9 mouse cellular contexts compared by ENCODE assay signal in the genomic region with DNA sequence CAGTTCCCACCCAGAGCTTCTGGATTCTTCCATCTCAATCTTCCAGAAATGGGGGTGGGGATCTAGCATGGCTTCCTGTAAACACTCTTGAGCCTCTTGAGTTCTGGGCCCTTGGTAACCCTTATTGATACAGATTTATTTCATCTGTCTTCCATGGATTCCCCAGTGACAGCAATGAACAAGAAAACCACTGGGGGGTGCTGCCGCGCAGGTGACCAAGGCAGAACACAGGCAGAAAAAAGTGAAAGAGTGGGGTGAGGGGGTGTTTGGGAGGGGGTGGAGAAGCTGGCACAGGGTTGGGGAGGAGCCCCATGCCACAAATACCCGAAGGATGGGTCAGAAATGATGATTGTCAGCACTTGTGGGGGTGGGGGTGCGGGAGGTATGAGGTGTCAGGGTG. TPM values are rescaled to one million over a fixed set of nuclear protein-coding genes. Genes with fewer than 3 reads are reported as not detected.
DNase-seq lines count a peak whose midpoint lies in the region; ATAC-seq and TF ChIP-seq lines count a peak whose summit lies in the region.
"Had no signal": no experiment of that assay in that cellular context is flagged by ENCODE, and none has a peak within 500 bp of the region (broad histone marks: within the 10 kb centered on the region; RNA-seq: fewer than 3 reads in every experiment).

No protein-coding gene starts in this region.

- H3K9ac ChIP-seq in hindbrain, embryonic 13.5 days: no peak overlapping the region
- H3K9ac ChIP-seq: embryonic facial prominence, embryonic 13.5 days had no signal

- 23% methylated on average over 4 of the region's 4 CpGs for WGBS in hindbrain, embryonic 13.5 days

- peaks cover 46% of the 10 kb centered on the region for H3K27me3 ChIP-seq in G1E (ENCODE audit: insufficient read depth, low read length)
- no peaks in the 10 kb centered on the region for H3K27me3 ChIP-seq in hindbrain, embryonic 13.5 days
- H3K27me3 ChIP-seq: embryonic facial prominence, embryonic 13.5 days had no signal

- H3K4me1 ChIP-seq in G1E (ENCODE audit: insufficient read depth, low read depth, low read length): peaks cover 13% of the 10 kb centered on the region
- peaks cover 48% of the 10 kb centered on the region for H3K4me1 ChIP-seq in hindbrain, embryonic 13.5 days (replicated peaks)

- no peaks in the 10 kb centered on the region for H3K9me3 ChIP-seq in G1E (replicated peaks)
- no peaks in the 10 kb centered on the region for H3K9me3 ChIP-seq in hindbrain, embryonic 13.5 days
- H3K9me3 ChIP-seq: embryonic facial prominence, embryonic 13.5 days had no signal

- TF ChIP-seq CTCF in G1E (IDR thresholded peaks at IDR 0.05; ENCODE audit: low read depth, low read length): peak; percentile 16; the same call in 1 of the 2 replicates
- peak; percentile 59; the same call in 1 of the 2 replicates for TF ChIP-seq CTCF in brain, embryonic 14.5 days (IDR thresholded peaks at IDR 0.05; ENCODE audit: borderline replicate concordance, extremely low read depth, insufficient read depth, insufficient read length)

- no peak for TF ChIP-seq POLR2A in brain, embryonic 14.5 days (IDR thresholded peaks at IDR 0.05; ENCODE audit: borderline replicate concordance, extremely low read depth, insufficient read depth, insufficient read length, poor library complexity, severe bottlenecking)

- H3K27ac ChIP-seq in hindbrain, embryonic 13.5 days: 0 out of 2 replicates have a peak overlapping the region, but pooled peaks have one; percentile 5

- ATAC-seq in G1E (ENCODE audit: extremely low read depth, insufficient number of reproducible peaks, low FRiP score, poor library complexity, severe bottlenecking): no peak
- ATAC-seq in hindbrain, embryonic 13.5 days (ENCODE audit: low FRiP score): no peak
- peak; percentile 51 for ATAC-seq in megakaryocyte-erythroid progenitor cell, adult 5-6 weeks (replicated peaks; ENCODE audit: low FRiP score, low TSS enrichment, poor library complexity, severe bottlenecking)

- H3K4me2 ChIP-seq in hindbrain, embryonic 13.5 days: no peak overlapping the region

- DNase-seq in left cerebral cortex, adult 18-20 months (ENCODE audit: low spot score in 2 of 2): peak; percentile 50 to 51
- no peak for DNase-seq in left cerebral cortex, adult 8-10 months (ENCODE audit: low spot score in 2 of 2)
- peak; percentile 61 for DNase-seq in G1E (ENCODE audit: low spot score)
- peak; percentile 65 for DNase-seq in brain, embryonic 14.5 days (ENCODE audit: low read depth)
- DNase-seq in yolk sac, embryonic 10.5 days (ENCODE audit: low spot score): peak; percentile 32
- no peak for DNase-seq in ovary, postnatal 10 days (ENCODE audit: low spot score)

- H3K36me3 ChIP-seq in G1E (replicated peaks): no peaks in the 10 kb centered on the region
- H3K36me3 ChIP-seq in hindbrain, embryonic 13.5 days: no peaks in the 10 kb centered on the region
- H3K36me3 ChIP-seq: embryonic facial prominence, embryonic 13.5 days had no signal

- H3K4me3 ChIP-seq in G1E (ENCODE audit: low read depth, low read length): no peak overlapping the region
- H3K4me3 ChIP-seq in hindbrain, embryonic 13.5 days: no peak overlapping the region
- H3K4me3 ChIP-seq: embryonic facial prominence, embryonic 13.5 days had no signal

RNA-seq across cellular contexts. Expression of a gene that starts 1.4 kb away (rescaled TPM):
- 10 to 100 TPM; 49.0 to 51.5 TPM for total RNA-seq in left cerebral cortex, adult 18-20 months (2021)
- 10 to 100 TPM; 62.0 to 76.7 (median 65.9) TPM for total RNA-seq in left cerebral cortex, adult 8-10 months (2022)
- total RNA-seq in G1E (2014; fragmentation: Nextera tagmentation) (not detected in 2 replicates), G1E (2017) (0.06 TPM in 1 of 2 replicates, not detected in the other)
- 0.04 and 0.06 TPM in 2 replicates for polyA plus RNA-seq in G1E (2012)
- 99.6 and 112 TPM in 2 replicates for polyA plus RNA-seq in brain, embryonic 14.5 days (2012; rRNA removed)
- polyA plus RNA-seq in hindbrain, embryonic 13.5 days (2015; fragmentation: Nextera tagmentation; extraction: Ambion mirVana): 128 and 140 TPM in 2 replicates
- not detected in 2 replicates for total RNA-seq in megakaryocyte-erythroid progenitor cell, adult 5-6 weeks (2014; fragmentation: Nextera tagmentation)
- not detected in 2 replicates for total RNA-seq in megakaryocyte-erythroid progenitor cell, adult 5-6 weeks (2017)

RNA-seq across cellular contexts. Expression of a gene that starts 32.3 kb away (rescaled TPM):
- total RNA-seq in left cerebral cortex, adult 18-20 months (2021): 10 to 100 TPM; 26.7 to 37.5 TPM
- 10 to 100 TPM; 27.6 to 36.9 (median 31.2) TPM for total RNA-seq in left cerebral cortex, adult 8-10 months (2022)
- 33.4 and 45.3 TPM in 2 replicates for total RNA-seq in G1E (2014; fragmentation: Nextera tagmentation)
- 22.7 and 29.5 TPM in 2 replicates for total RNA-seq in G1E (2017)
- 26.4 and 27.1 TPM in 2 replicates for polyA plus RNA-seq in G1E (2012)
- polyA plus RNA-seq in brain, embryonic 14.5 days (2012; rRNA removed): 28.8 and 40.8 TPM in 2 replicates
- polyA plus RNA-seq in hindbrain, embryonic 13.5 days (2015; fragmentation: Nextera tagmentation; extraction: Ambion mirVana): 27.6 and 29.2 TPM in 2 replicates
- 30.3 and 52.4 TPM in 2 replicates for total RNA-seq in megakaryocyte-erythroid progenitor cell, adult 5-6 weeks (2014; fragmentation: Nextera tagmentation)
- 35.0 and 40.6 TPM in 2 replicates for total RNA-seq in megakaryocyte-erythroid progenitor cell, adult 5-6 weeks (2017)

RNA-seq across cellular contexts. Expression of a gene that starts 38.4 kb away (rescaled TPM):
- total RNA-seq in left cerebral cortex, adult 18-20 months (2021): 10 to 100 TPM; 34.3 to 35.1 TPM
- 10 to 100 TPM; 28.3 to 41.6 (median 38.0) TPM for total RNA-seq in left cerebral cortex, adult 8-10 months (2022)
- total RNA-seq in G1E (2014; fragmentation: Nextera tagmentation): 23.8 and 24.6 TPM in 2 replicates
- total RNA-seq in G1E (2017): 10.8 and 11.0 TPM in 2 replicates
- polyA plus RNA-seq in G1E (2012): 93.9 and 135 TPM in 2 replicates
- polyA plus RNA-seq in brain, embryonic 14.5 days (2012; rRNA removed): 36.8 and 40.6 TPM in 2 replicates
- 11.8 and 14.0 TPM in 2 replicates for polyA plus RNA-seq in hindbrain, embryonic 13.5 days (2015; fragmentation: Nextera tagmentation; extraction: Ambion mirVana)
- 32.5 and 44.2 TPM in 2 replicates for total RNA-seq in megakaryocyte-erythroid progenitor cell, adult 5-6 weeks (2014; fragmentation: Nextera tagmentation)
- total RNA-seq in megakaryocyte-erythroid progenitor cell, adult 5-6 weeks (2017): 8.3 and 19.1 TPM in 2 replicates

Comparison
In these comparisons a context has a peak if more than half of its experiments do, and no peak if none do; other contexts are left out.
1. DNase-seq: peak in left cerebral cortex, adult 18-20 months (2 of 2), G1E (single experiment), brain, embryonic 14.5 days (single experiment) and yolk sac, embryonic 10.5 days (single experiment); none in left cerebral cortex, adult 8-10 months (0 of 2) and ovary, postnatal 10 days (single experiment).
2. RNA of a gene that starts 1.4 kb away (total RNA-seq): 62.0 to 76.7 TPM in left cerebral cortex, adult 8-10 months and 49.0 to 51.5 TPM in left cerebral cortex, adult 18-20 months; 0.06 TPM in G1E and not detected in megakaryocyte-erythroid progenitor cell, adult 5-6 weeks; every median in the first group is over 10 times any median in the second.